Mouse (Mus musculus) C2C12 (cell line): Measurements from ENCODE around the gene E2f6.

Experiments used
- CEBPB ChIP-seq: IDR thresholded peaks from one replicate; pipeline ENCODE4 v1.6.1; 2011; ENCODE audit warnings: low read depth, mild to moderate bottlenecking, control low read depth, moderate library complexity
- CTCF ChIP-seq: IDR thresholded peaks from one replicate; pipeline ENCODE4 v1.5.1; 2011; ENCODE audit not compliant: control insufficient read depth, insufficient read depth, insufficient read length
- FOSL1 ChIP-seq: IDR thresholded peaks from one replicate; pipeline ENCODE4 v1.8.0; 2011; ENCODE audit warnings: mild to moderate bottlenecking, low read length; ENCODE audit not compliant: poor library complexity, insufficient read depth, severe bottlenecking
- MAX ChIP-seq: IDR thresholded peaks from one replicate; pipeline ENCODE4 v1.6.1; 2011; ENCODE audit warnings: mild to moderate bottlenecking, control low read depth
- MYOD1 ChIP-seq: IDR thresholded peaks from one replicate; pipeline ENCODE4 v1.6.1; 2011; ENCODE audit warnings: low read depth; ENCODE audit not compliant: control insufficient read depth, insufficient read length
- MYOG ChIP-seq: IDR thresholded peaks from one replicate; pipeline ENCODE4 v1.6.1; 2011; ENCODE audit not compliant: control insufficient read depth, insufficient read length; ENCODE audit errors: extremely low read depth
- USF1 ChIP-seq: IDR thresholded peaks from one replicate; pipeline ENCODE4 v1.6.1; 2011; ENCODE audit warnings: low read depth, mild to moderate bottlenecking, control low read depth, moderate library complexity

DNA sequence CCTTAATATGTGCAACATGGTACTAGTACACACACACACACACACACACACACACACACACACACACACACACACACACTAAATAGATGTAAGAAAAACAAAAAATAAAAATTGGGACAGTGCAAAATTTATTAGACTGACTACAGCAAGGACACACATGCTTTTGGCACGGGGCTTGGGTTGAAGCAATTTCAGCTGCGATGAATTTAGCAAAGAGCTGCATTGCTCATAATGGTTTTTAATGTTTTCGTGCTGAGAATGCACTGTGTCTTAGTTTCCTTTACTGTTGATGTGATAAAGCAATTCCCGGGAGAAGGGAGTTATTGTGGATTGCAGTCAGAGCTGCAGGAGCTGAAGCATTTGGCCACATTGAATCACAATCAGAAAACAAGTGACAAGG lies 27.0 kb downstream of the E2f6 start:
- TF ChIP-seq CTCF (no peak), MAX (no peak), MYOD1 (no peak), CEBPB (no peak), USF1 (no peak), MYOG (no peak), FOSL1 (no peak)
